Mouse (Mus musculus): Measurements from ENCODE around the gene Srpr. TPM values are rescaled to one million over a fixed set of nuclear protein-coding genes. Genes with fewer than 3 reads are reported as not detected.

Srpr gene
- polyA plus RNA-seq, 2 experiments, result 28.8 to 53.8 TPM

- no peaks in the 10 kb centered on the region for H3K9me3 ChIP-seq (ENCODE audit: control insufficient read depth, low read length)
- peak; percentile 40 for TF ChIP-seq EP300 (IDR thresholded peaks at IDR 0.05; ENCODE audit: low read depth)
- TF ChIP-seq CTCF (IDR thresholded peaks at IDR 0.05; ENCODE audit: low read depth), result no peak
- no peaks in the 10 kb centered on the region for H3K36me3 ChIP-seq (replicated peaks; ENCODE audit: control insufficient read depth, insufficient read depth, low read depth)
- WGBS (ENCODE audit: insufficient replicate concordance), result 3% methylated on average over 3 of the region's 3 CpGs
- H3K4me1 ChIP-seq (replicated peaks; ENCODE audit: control insufficient read depth in 2 of 2, insufficient read depth in 2 of 2, low read length in 1 of 2), result peaks cover 33 to 35% of the 10 kb centered on the region in 2 experiments
- no peak overlapping the region for H3K4me3 ChIP-seq (ENCODE audit: insufficient read depth in 1 of 2, low read depth in 2 of 2, low read length in 2 of 2)
- peak overlapping the region; percentile 18; the same call in 1 of the 2 replicates for H3K4me2 ChIP-seq (ENCODE audit: low read depth)
- ATAC-seq (ENCODE audit: insufficient read depth) (no peak), DNase-seq (ENCODE audit: low read depth in 3 of 3, low spot score in 3 of 3) (peak in 1 of 3 experiments; percentile 63)
- no peaks in the 10 kb centered on the region for H3K27me3 ChIP-seq (ENCODE audit: control insufficient read depth, insufficient read depth, low read length)
- H3K9ac ChIP-seq (replicated peaks), result 0 out of 2 replicates have a peak overlapping the region, but pooled peaks have one; percentile 9
- H3K27ac ChIP-seq, result no peak overlapping the region
Observed at GRCm38 (mm10) chr9:35264509-35264908, 64.5 kb downstream of the Srpr start.

GRCm38 (mm10) chr9:35267146-35267975 is 67.4 kb downstream of the Srpr start, which contains the start of the genes Fam118b and Rpusd4:
Gene Fam118b (minus strand): TSS chr9:35267805.
Gene Rpusd4 (plus strand): TSS chr9:35267865.
- TF ChIP-seq EP300 (IDR thresholded peaks at IDR 0.05; ENCODE audit: low read depth) (no peak), CTCF (IDR thresholded peaks at IDR 0.05; ENCODE audit: low read depth) (no peak)
- H3K27ac ChIP-seq, result peak within 1 kb of the TSS; percentile 2; the same call in 1 of the 2 replicates
- under 1% methylated on average over 60 of the region's 62 CpGs for WGBS (ENCODE audit: insufficient replicate concordance)
- peaks cover 2% of the 10 kb centered on the region for H3K36me3 ChIP-seq (replicated peaks; ENCODE audit: control insufficient read depth, insufficient read depth, low read depth)
- peak within 1 kb of the TSS; percentile 68 to 92 for H3K4me3 ChIP-seq (ENCODE audit: insufficient read depth in 1 of 2, low read depth in 2 of 2, low read length in 2 of 2)
- no peaks in the 10 kb centered on the region for H3K27me3 ChIP-seq (ENCODE audit: control insufficient read depth, insufficient read depth, low read length)
- H3K9ac ChIP-seq (replicated peaks), result peak within 1 kb of the TSS; percentile 80
- H3K4me2 ChIP-seq (ENCODE audit: low read depth), result peak within 1 kb of the TSS; percentile 86
- DNase-seq (ENCODE audit: low read depth in 3 of 3, low spot score in 3 of 3), result peak; percentile 83 to 87 (median 85)
- peaks cover 33 to 42% of the 10 kb centered on the region in 2 experiments for H3K4me1 ChIP-seq (replicated peaks; ENCODE audit: control insufficient read depth in 2 of 2, insufficient read depth in 2 of 2, low read length in 1 of 2)
- no peaks in the 10 kb centered on the region for H3K9me3 ChIP-seq (ENCODE audit: control insufficient read depth, low read length)
- ATAC-seq (ENCODE audit: insufficient read depth), result peak; percentile 91

GRCm38 (mm10) chr9:35267976-35268715 is 68.2 kb downstream of the Srpr start:
- peaks cover 29 to 38% of the 10 kb centered on the region in 2 experiments for H3K4me1 ChIP-seq (replicated peaks; ENCODE audit: control insufficient read depth in 2 of 2, insufficient read depth in 2 of 2, low read length in 1 of 2)
- H3K4me2 ChIP-seq (ENCODE audit: low read depth), result peak overlapping the region; percentile 86
- H3K27me3 ChIP-seq (ENCODE audit: control insufficient read depth, insufficient read depth, low read length), result no peaks in the 10 kb centered on the region
- TF ChIP-seq EP300 (IDR thresholded peaks at IDR 0.05; ENCODE audit: low read depth) (no peak), CTCF (IDR thresholded peaks at IDR 0.05; ENCODE audit: low read depth) (no peak)
- no peak for DNase-seq (ENCODE audit: low read depth in 3 of 3, low spot score in 3 of 3)
- H3K4me3 ChIP-seq (ENCODE audit: insufficient read depth in 1 of 2, low read depth in 2 of 2, low read length in 2 of 2), result peak overlapping the region; percentile 68 to 92
- peak overlapping the region; percentile 65 for H3K9ac ChIP-seq (replicated peaks)
- peaks cover 6% of the 10 kb centered on the region for H3K36me3 ChIP-seq (replicated peaks; ENCODE audit: control insufficient read depth, insufficient read depth, low read depth)
- ATAC-seq (ENCODE audit: insufficient read depth), result peak; percentile 62
- H3K9me3 ChIP-seq (ENCODE audit: control insufficient read depth, low read length), result no peaks in the 10 kb centered on the region
- peak overlapping the region; percentile 2; the same call in 1 of the 2 replicates for H3K27ac ChIP-seq
- under 1% methylated on average over 21 of the region's 21 CpGs for WGBS (ENCODE audit: insufficient replicate concordance)

- H3K9ac ChIP-seq (replicated peaks), result no peak overlapping the region
- H3K36me3 ChIP-seq (replicated peaks; ENCODE audit: control insufficient read depth, insufficient read depth, low read depth), result peaks cover 18% of the 10 kb centered on the region
- H3K27ac ChIP-seq, result no peak overlapping the region
- no peaks in the 10 kb centered on the region for H3K4me1 ChIP-seq (replicated peaks; ENCODE audit: control insufficient read depth in 2 of 2, insufficient read depth in 2 of 2, low read length in 1 of 2)
- TF ChIP-seq EP300 (IDR thresholded peaks at IDR 0.05; ENCODE audit: low read depth), result no peak
- no peak for TF ChIP-seq CTCF (IDR thresholded peaks at IDR 0.05; ENCODE audit: low read depth)
- H3K27me3 ChIP-seq (ENCODE audit: control insufficient read depth, insufficient read depth, low read length), result no peaks in the 10 kb centered on the region
- H3K4me2 ChIP-seq (ENCODE audit: low read depth), result no peak overlapping the region
- H3K4me3 ChIP-seq (ENCODE audit: insufficient read depth in 1 of 2, low read depth in 2 of 2, low read length in 2 of 2), result no peak overlapping the region
- H3K9me3 ChIP-seq (ENCODE audit: control insufficient read depth, low read length), result no peaks in the 10 kb centered on the region
- DNase-seq (ENCODE audit: low read depth in 3 of 3, low spot score in 3 of 3), result no peak
- ATAC-seq (ENCODE audit: insufficient read depth), result no peak
- WGBS (ENCODE audit: insufficient replicate concordance), result 60% methylated on average over 3 of the region's 3 CpGs
Observed at GRCm38 (mm10) chr9:35277855-35278365, 77.9 kb downstream of the Srpr start.

All from liver, embryonic 14.5 days (tissue).